Mouse (Mus musculus): Measurements from ENCODE around the gene Gm16181. TPM values are rescaled to one million over a fixed set of nuclear protein-coding genes. Genes with fewer than 3 reads are reported as not detected.

The Gm16181 gene
- polyA plus RNA-seq, 1 experiment = not detected

GRCm38 (mm10) chr17:35187345-35187744 is 33.3 kb upstream of the Gm16181 start:
- H3ac ChIP-seq (ENCODE audit: control insufficient read depth, insufficient read length, low read depth) = no peak overlapping the region

GRCm38 (mm10) chr17:35187959-35188610 is 32.5 kb upstream of the Gm16181 start, which contains the start of gene Lst1:
Gene Lst1, minus strand, starts transcription at chr17:35188439.
- no peak within 1 kb of the TSS for H3ac ChIP-seq (ENCODE audit: control insufficient read depth, insufficient read length, low read depth)
- no peaks in the 10 kb centered on the region for H3K79me3 ChIP-seq (ENCODE audit: low read depth)
- no peak for TF ChIP-seq FOSL1 (IDR thresholded peaks at IDR 0.05; ENCODE audit: insufficient read depth, low read length, poor library complexity, severe bottlenecking)
- TF ChIP-seq MAX (IDR thresholded peaks at IDR 0.05) = no peak
- TF ChIP-seq USF1 (IDR thresholded peaks at IDR 0.05; ENCODE audit: low read depth) = no peak
- TF ChIP-seq MYOG (IDR thresholded peaks at IDR 0.05; ENCODE audit: control insufficient read depth, extremely low read depth, insufficient read length) = no peak
- no peak for TF ChIP-seq MYOD1 (IDR thresholded peaks at IDR 0.05; ENCODE audit: control insufficient read depth, insufficient read length, low read depth)
- no peak for TF ChIP-seq CEBPB (IDR thresholded peaks at IDR 0.05; ENCODE audit: low read depth)
- no peak for TF ChIP-seq CTCF (IDR thresholded peaks at IDR 0.05; ENCODE audit: control insufficient read depth, insufficient read depth, insufficient read length)
- no peaks in the 10 kb centered on the region for H3K36me3 ChIP-seq (ENCODE audit: control insufficient read depth, insufficient read depth)
- H3K27me3 ChIP-seq (ENCODE audit: control insufficient read depth, insufficient read depth, insufficient read length) = no peaks in the 10 kb centered on the region
- H3K79me2 ChIP-seq (ENCODE audit: control insufficient read depth, insufficient read depth) = no peaks in the 10 kb centered on the region
- no peak within 1 kb of the TSS for H3K4me3 ChIP-seq (ENCODE audit: insufficient read depth, poor library complexity, severe bottlenecking)

More at GRCm38 (mm10) chr17:35187345-35187744, 33.3 kb upstream of the Gm16181 start:
- Histone ChIP-seq H3K27me3 (ENCODE audit: control insufficient read depth, insufficient read depth, insufficient read length) (no peaks in the 10 kb centered on the region), H3K4me3 (ENCODE audit: insufficient read depth, poor library complexity, severe bottlenecking) (no peak overlapping the region), H3K79me3 (ENCODE audit: low read depth) (no peaks in the 10 kb centered on the region), H3K79me2 (ENCODE audit: control insufficient read depth, insufficient read depth) (no peaks in the 10 kb centered on the region), H3K36me3 (ENCODE audit: control insufficient read depth, insufficient read depth) (no peaks in the 10 kb centered on the region)
- no peak for TF ChIP-seq CEBPB (IDR thresholded peaks at IDR 0.05; ENCODE audit: low read depth)
- TF ChIP-seq CTCF (IDR thresholded peaks at IDR 0.05; ENCODE audit: control insufficient read depth, insufficient read depth, insufficient read length) = no peak
- TF ChIP-seq MYOD1 (IDR thresholded peaks at IDR 0.05; ENCODE audit: control insufficient read depth, insufficient read length, low read depth) = no peak
- no peak for TF ChIP-seq MAX (IDR thresholded peaks at IDR 0.05)
- TF ChIP-seq USF1 (IDR thresholded peaks at IDR 0.05; ENCODE audit: low read depth) = no peak
- no peak for TF ChIP-seq MYOG (IDR thresholded peaks at IDR 0.05; ENCODE audit: control insufficient read depth, extremely low read depth, insufficient read length)
- TF ChIP-seq FOSL1 (IDR thresholded peaks at IDR 0.05; ENCODE audit: insufficient read depth, low read length, poor library complexity, severe bottlenecking) = no peak

- H3ac ChIP-seq (ENCODE audit: control insufficient read depth, insufficient read length, low read depth) = no peak overlapping the region
- no peaks in the 10 kb centered on the region for H3K27me3 ChIP-seq (ENCODE audit: control insufficient read depth, insufficient read depth, insufficient read length)
- no peaks in the 10 kb centered on the region for H3K36me3 ChIP-seq (ENCODE audit: control insufficient read depth, insufficient read depth)
- no peak for TF ChIP-seq CTCF (IDR thresholded peaks at IDR 0.05; ENCODE audit: control insufficient read depth, insufficient read depth, insufficient read length)
- no peak for TF ChIP-seq MAX (IDR thresholded peaks at IDR 0.05)
- TF ChIP-seq MYOG (IDR thresholded peaks at IDR 0.05; ENCODE audit: control insufficient read depth, extremely low read depth, insufficient read length) = no peak
- TF ChIP-seq CEBPB (IDR thresholded peaks at IDR 0.05; ENCODE audit: low read depth) = no peak
- TF ChIP-seq FOSL1 (IDR thresholded peaks at IDR 0.05; ENCODE audit: insufficient read depth, low read length, poor library complexity, severe bottlenecking) = no peak
- no peak for TF ChIP-seq USF1 (IDR thresholded peaks at IDR 0.05; ENCODE audit: low read depth)
- no peaks in the 10 kb centered on the region for H3K79me3 ChIP-seq (ENCODE audit: low read depth)
- H3K4me3 ChIP-seq (ENCODE audit: insufficient read depth, poor library complexity, severe bottlenecking) = no peak overlapping the region
- no peaks in the 10 kb centered on the region for H3K79me2 ChIP-seq (ENCODE audit: control insufficient read depth, insufficient read depth)
Measured at GRCm38 (mm10) chr17:35189186-35189585, 31.4 kb upstream of the Gm16181 start.

- Histone ChIP-seq H3K4me3 (ENCODE audit: insufficient read depth, poor library complexity, severe bottlenecking) (no peak overlapping the region), H3K79me3 (ENCODE audit: low read depth) (no peaks in the 10 kb centered on the region), H3K36me3 (ENCODE audit: control insufficient read depth, insufficient read depth) (no peaks in the 10 kb centered on the region), H3ac (ENCODE audit: control insufficient read depth, insufficient read length, low read depth) (no peak overlapping the region), H3K79me2 (ENCODE audit: control insufficient read depth, insufficient read depth) (no peaks in the 10 kb centered on the region), H3K27me3 (ENCODE audit: control insufficient read depth, insufficient read depth, insufficient read length) (no peaks in the 10 kb centered on the region)
- TF ChIP-seq CEBPB (IDR thresholded peaks at IDR 0.05; ENCODE audit: low read depth) = no peak
- TF ChIP-seq MAX (IDR thresholded peaks at IDR 0.05) = no peak
- TF ChIP-seq MYOG (IDR thresholded peaks at IDR 0.05; ENCODE audit: control insufficient read depth, extremely low read depth, insufficient read length) = no peak
- no peak for TF ChIP-seq MYOD1 (IDR thresholded peaks at IDR 0.05; ENCODE audit: control insufficient read depth, insufficient read length, low read depth)
Measured at GRCm38 (mm10) chr17:35190096-35190495, 30.5 kb upstream of the Gm16181 start.

- no peak overlapping the region for H3ac ChIP-seq (ENCODE audit: control insufficient read depth, insufficient read length, low read depth)
- TF ChIP-seq USF1 (IDR thresholded peaks at IDR 0.05; ENCODE audit: low read depth) (no peak), CEBPB (IDR thresholded peaks at IDR 0.05; ENCODE audit: low read depth) (no peak), CTCF (IDR thresholded peaks at IDR 0.05; ENCODE audit: control insufficient read depth, insufficient read depth, insufficient read length) (no peak), MAX (IDR thresholded peaks at IDR 0.05) (no peak), MYOD1 (IDR thresholded peaks at IDR 0.05; ENCODE audit: control insufficient read depth, insufficient read length, low read depth) (no peak), MYOG (IDR thresholded peaks at IDR 0.05; ENCODE audit: control insufficient read depth, extremely low read depth, insufficient read length) (no peak), FOSL1 (IDR thresholded peaks at IDR 0.05; ENCODE audit: insufficient read depth, low read length, poor library complexity, severe bottlenecking) (no peak)
- H3K36me3 ChIP-seq (ENCODE audit: control insufficient read depth, insufficient read depth) = no peaks in the 10 kb centered on the region
- H3K27me3 ChIP-seq (ENCODE audit: control insufficient read depth, insufficient read depth, insufficient read length) = no peaks in the 10 kb centered on the region
- no peak overlapping the region for H3K4me3 ChIP-seq (ENCODE audit: insufficient read depth, poor library complexity, severe bottlenecking)
- no peaks in the 10 kb centered on the region for H3K79me3 ChIP-seq (ENCODE audit: low read depth)
- H3K79me2 ChIP-seq (ENCODE audit: control insufficient read depth, insufficient read depth) = no peaks in the 10 kb centered on the region
Measured at GRCm38 (mm10) chr17:35191723-35192122, 28.9 kb upstream of the Gm16181 start.

- H3K36me3 ChIP-seq (ENCODE audit: control insufficient read depth, insufficient read depth) = no peaks in the 10 kb centered on the region
- H3K79me3 ChIP-seq (ENCODE audit: low read depth) = no peaks in the 10 kb centered on the region
- no peak overlapping the region for H3ac ChIP-seq (ENCODE audit: control insufficient read depth, insufficient read length, low read depth)
- TF ChIP-seq CEBPB (IDR thresholded peaks at IDR 0.05; ENCODE audit: low read depth) (no peak), CTCF (IDR thresholded peaks at IDR 0.05; ENCODE audit: control insufficient read depth, insufficient read depth, insufficient read length) (no peak), MYOG (IDR thresholded peaks at IDR 0.05; ENCODE audit: control insufficient read depth, extremely low read depth, insufficient read length) (no peak), FOSL1 (IDR thresholded peaks at IDR 0.05; ENCODE audit: insufficient read depth, low read length, poor library complexity, severe bottlenecking) (no peak), MYOD1 (IDR thresholded peaks at IDR 0.05; ENCODE audit: control insufficient read depth, insufficient read length, low read depth) (no peak), USF1 (IDR thresholded peaks at IDR 0.05; ENCODE audit: low read depth) (no peak), MAX (IDR thresholded peaks at IDR 0.05) (no peak)
- H3K4me3 ChIP-seq (ENCODE audit: insufficient read depth, poor library complexity, severe bottlenecking) = no peak overlapping the region
- no peaks in the 10 kb centered on the region for H3K79me2 ChIP-seq (ENCODE audit: control insufficient read depth, insufficient read depth)
- no peaks in the 10 kb centered on the region for H3K27me3 ChIP-seq (ENCODE audit: control insufficient read depth, insufficient read depth, insufficient read length)
Measured at GRCm38 (mm10) chr17:35192924-35193323, 27.7 kb upstream of the Gm16181 start.

Data from C2C12 (cell line).